Comparison of ENCODE assay signal across 27 mouse cellular contexts in the genomic region with DNA sequence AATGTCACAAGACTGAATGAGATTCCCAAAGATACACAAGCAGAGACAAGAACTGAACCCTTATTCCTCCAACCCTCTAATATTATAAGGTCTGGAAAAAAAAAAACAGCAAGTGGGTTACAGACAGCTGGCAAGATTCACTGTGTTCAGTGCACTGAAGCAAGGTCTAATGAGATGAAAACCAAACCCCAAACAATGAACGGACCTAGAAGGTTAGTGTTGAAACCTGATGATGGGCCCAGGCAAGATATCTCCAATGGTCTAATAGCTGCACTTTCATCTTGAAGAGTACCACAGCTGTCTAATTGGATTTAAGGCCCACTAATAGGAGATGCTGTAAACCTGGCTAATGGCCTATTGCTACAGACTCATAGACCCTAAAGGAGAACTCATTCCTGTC.
DNase-seq lines count a peak whose midpoint lies in the region; ATAC-seq and TF ChIP-seq lines count a peak whose summit lies in the region.
"Had no signal": no experiment of that assay in that cellular context is flagged by ENCODE, and none has a peak within 500 bp of the region (broad histone marks: within the 10 kb centered on the region; RNA-seq: fewer than 3 reads in every experiment).

No protein-coding gene starts in this region.

- no peak overlapping the region for H3K4me3 ChIP-seq in kidney, postnatal 0 days (replicated peaks; ENCODE audit: low read depth, low read length)
- H3K4me3 ChIP-seq in left cerebral cortex, adult 2 months, result no peak overlapping the region
- H3K4me3 ChIP-seq: embryonic facial prominence, embryonic 13.5 days; embryonic facial prominence, embryonic 15.5 days; erythroblast, embryonic 14.5 days; forebrain, embryonic 10.5 days; forebrain, embryonic 12.5 days had no signal

- no peak overlapping the region for H3K4me2 ChIP-seq in kidney, postnatal 0 days (ENCODE audit: low read length)
- H3K4me2 ChIP-seq: embryonic facial prominence, embryonic 13.5 days; embryonic facial prominence, embryonic 15.5 days; forebrain, embryonic 12.5 days had no signal

- no peaks in the 10 kb centered on the region for H3K4me1 ChIP-seq in kidney, postnatal 0 days (replicated peaks; ENCODE audit: insufficient read depth, low read length)
- H3K4me1 ChIP-seq: embryonic facial prominence, embryonic 13.5 days; embryonic facial prominence, embryonic 15.5 days; forebrain, embryonic 12.5 days had no signal

- no peaks in the 10 kb centered on the region for H3K9me3 ChIP-seq in kidney, postnatal 0 days (replicated peaks; ENCODE audit: low read length)
- H3K9me3 ChIP-seq: embryonic facial prominence, embryonic 13.5 days; embryonic facial prominence, embryonic 15.5 days; forebrain, embryonic 10.5 days; forebrain, embryonic 12.5 days had no signal

- no peaks in the 10 kb centered on the region for H3K27me3 ChIP-seq in kidney, postnatal 0 days (ENCODE audit: insufficient read depth, low read length)
- H3K27me3 ChIP-seq: CH12.LX; embryonic facial prominence, embryonic 13.5 days; embryonic facial prominence, embryonic 15.5 days; forebrain, embryonic 12.5 days had no signal

- H3K9ac ChIP-seq in kidney, postnatal 0 days (ENCODE audit: low read depth, low read length), result no peak overlapping the region
- H3K9ac ChIP-seq: embryonic facial prominence, embryonic 13.5 days; embryonic facial prominence, embryonic 15.5 days; forebrain, embryonic 12.5 days had no signal

- WGBS in kidney, postnatal 0 days, result 22% methylated on average over 1 of the region's 1 CpGs

- H3K36me3 ChIP-seq in kidney, postnatal 0 days (ENCODE audit: insufficient read depth, low read length), result no peaks in the 10 kb centered on the region
- H3K36me3 ChIP-seq: embryonic facial prominence, embryonic 13.5 days; embryonic facial prominence, embryonic 15.5 days; forebrain, embryonic 10.5 days; forebrain, embryonic 12.5 days; G1E had no signal

- ATAC-seq in kidney, postnatal 0 days (replicated peaks; ENCODE audit: low FRiP score, low read depth), result no peak
- ATAC-seq: CD4-positive, CD25-positive, alpha-beta regulatory T cell, adult 4 months; forebrain, embryonic 14.5 days; forebrain, embryonic 16.5 days had no signal

- TF ChIP-seq POLR2A in brain, embryonic 14.5 days (IDR thresholded peaks at IDR 0.05; ENCODE audit: borderline replicate concordance, extremely low read depth, insufficient read depth, insufficient read length, poor library complexity, severe bottlenecking), result no peak

- intact Hi-C loops in left cerebral cortex, adult 2 months (cut with DNase I), result loop anchor here (5.0 to 10.0 kb wide), 4 partner anchors 85 to 408 kb away; no protein-coding TSS in a partner anchor
- intact Hi-C loops in left cerebral cortex, postnatal 36 days (cut with DNase I), result no loop called here

- no peak overlapping the region for H3K27ac ChIP-seq in kidney, postnatal 0 days
- peak overlapping the region; percentile 79 for H3K27ac ChIP-seq in left cerebral cortex, adult 2 months
- H3K27ac ChIP-seq: embryonic facial prominence, embryonic 13.5 days; embryonic facial prominence, embryonic 15.5 days; forebrain, embryonic 10.5 days; forebrain, embryonic 12.5 days had no signal

- peak; percentile 5 for DNase-seq in kidney, postnatal 0 days (ENCODE audit: low spot score)
- no peak for DNase-seq in kidney, postnatal 25 days
- no peak for DNase-seq in left cerebral cortex, adult 2 months (ENCODE audit: extremely low spot score in 1 of 2, low spot score in 2 of 2)
- DNase-seq in left cerebral cortex, postnatal 36 days (ENCODE audit: low spot score in 2 of 2), result no peak
- peak; percentile 13 for DNase-seq in brain, embryonic 14.5 days (ENCODE audit: low read depth)
- DNase-seq in retina, postnatal 1 day, result peak; percentile 68
- no peak for DNase-seq in ovary, postnatal 36 days (ENCODE audit: low spot score)
- DNase-seq: adrenal gland, adult 2 months; adrenal gland, postnatal 10 days; adrenal gland, postnatal 25 days; B cell, adult 2 months; cerebellum, adult 18-20 months; cerebellum, adult 8-10 months; cerebellum, adult 9-11 months; cerebellum, postnatal 14 days; cerebellum, postnatal 36 days; embryo, embryonic 11 days had no signal

- no peak for TF ChIP-seq CTCF in kidney, postnatal 0 days (IDR thresholded peaks at IDR 0.05; ENCODE audit: low read depth)
- TF ChIP-seq CTCF in left cerebral cortex, adult 2 months (IDR thresholded peaks at IDR 0.05), result no peak
- no peak for TF ChIP-seq CTCF in brain, embryonic 14.5 days (IDR thresholded peaks at IDR 0.05; ENCODE audit: borderline replicate concordance, extremely low read depth, insufficient read depth, insufficient read length)

Comparison
In these comparisons a context has a peak if more than half of its experiments do, and no peak if none do; other contexts are left out.
1. DNase-seq: peak in kidney, postnatal 0 days (single experiment), brain, embryonic 14.5 days (single experiment) and retina, postnatal 1 day (single experiment); none in kidney, postnatal 25 days (0 of 2), left cerebral cortex, adult 2 months (0 of 2), left cerebral cortex, postnatal 36 days (0 of 2) and ovary, postnatal 36 days (single experiment).